Mouse (Mus musculus) cerebellum, adult 9-10 months (tissue): Measurements from ENCODE around the gene 1700011L22Rik.

Source experiments
- DNase-seq: peaks from one replicate; pipeline ENCODE4 v3.0.0; 2022

Gene 1700011L22Rik

GRCm38 (mm10) chr8:79248470-79248869 lies at the start of gene 1700011L22Rik:
Gene 1700011L22Rik, minus strand, starts transcription at chr8:79248570.
- no peak for DNase-seq

- DNase-seq: peak; percentile 39
Observed at GRCm38 (mm10) chr8:79297763-79298162, 49.4 kb upstream of the 1700011L22Rik start.

GRCm38 (mm10) chr8:79295276-79296105 lies 47.1 kb upstream of the 1700011L22Rik start:
- DNase-seq: no peak

GRCm38 (mm10) chr8:79294610-79295275 lies 46.4 kb upstream of the 1700011L22Rik start, which contains the start of gene Mmaa:
Gene Mmaa, minus strand, starts transcription at chr8:79294937.
- DNase-seq: peak; percentile 95

GRCm38 (mm10) chr8:79293841-79294240 lies 45.5 kb upstream of the 1700011L22Rik start:
- DNase-seq: no peak

- DNase-seq: no peak
Observed at GRCm38 (mm10) chr8:79292712-79293264, 44.4 kb upstream of the 1700011L22Rik start.

- peak; percentile 28 for DNase-seq
Observed at GRCm38 (mm10) chr8:79289592-79289991, 41.2 kb upstream of the 1700011L22Rik start.

- DNase-seq: no peak
Observed at GRCm38 (mm10) chr8:79288681-79289080, 40.3 kb upstream of the 1700011L22Rik start.

GRCm38 (mm10) chr8:79288250-79288649 lies 39.9 kb upstream of the 1700011L22Rik start:
- no peak for DNase-seq

- no peak for DNase-seq
Observed at GRCm38 (mm10) chr8:79286424-79286823, 38.1 kb upstream of the 1700011L22Rik start.

- DNase-seq: no peak
Observed at GRCm38 (mm10) chr8:79284626-79285025, 36.3 kb upstream of the 1700011L22Rik start.

- no peak for DNase-seq
Observed at GRCm38 (mm10) chr8:79281376-79281890, 33.1 kb upstream of the 1700011L22Rik start.

GRCm38 (mm10) chr8:79277264-79277870 lies 29.0 kb upstream of the 1700011L22Rik start:
- no peak for DNase-seq

- no peak for DNase-seq
Observed at GRCm38 (mm10) chr8:79274940-79275339, 26.6 kb upstream of the 1700011L22Rik start.

GRCm38 (mm10) chr8:79273776-79274175 lies 25.4 kb upstream of the 1700011L22Rik start:
- DNase-seq: no peak

- DNase-seq: no peak
Observed at GRCm38 (mm10) chr8:79272676-79273075, 24.3 kb upstream of the 1700011L22Rik start.

GRCm38 (mm10) chr8:79268921-79269320 lies 20.6 kb upstream of the 1700011L22Rik start:
- no peak for DNase-seq

- no peak for DNase-seq
Observed at GRCm38 (mm10) chr8:79261920-79262319, 13.6 kb upstream of the 1700011L22Rik start.

- no peak for DNase-seq
Observed at GRCm38 (mm10) chr8:79256076-79256705, 7.8 kb upstream of the 1700011L22Rik start.

- DNase-seq: no peak
Observed at GRCm38 (mm10) chr8:79253742-79254141, 5.4 kb upstream of the 1700011L22Rik start.

- no peak for DNase-seq
Observed at GRCm38 (mm10) chr8:79243422-79243821, 4.9 kb downstream of the 1700011L22Rik start.

- DNase-seq: no peak
Observed at GRCm38 (mm10) chr8:79239996-79240395, 8.4 kb downstream of the 1700011L22Rik start.
